Mouse (Mus musculus) embryonic fibroblast, embryonic 13.5 days (primary cell): Measurements from ENCODE around the gene Sugct. TPM values are rescaled to one million over a fixed set of nuclear protein-coding genes. Genes with fewer than 3 reads are reported as not detected.

ENCODE experiments used
- H3K27ac ChIP-seq: 2 replicates; pipeline ENCODE4 v1.5.1; 2012; ENCODE audit warnings: low read length, control low read depth, inconsistent platforms; ENCODE audit not compliant: insufficient read depth
- H3K4me1 ChIP-seq: 2 replicates; pipeline ENCODE4 v1.6.1; 2011; ENCODE audit warnings: low read length; ENCODE audit not compliant: control insufficient read depth, insufficient read depth
- H3K4me3 ChIP-seq: 2 replicates; pipeline ENCODE4 v1.5.1; 2011; ENCODE audit warnings: mild to moderate bottlenecking, control low read depth, low read length; ENCODE audit not compliant: insufficient read depth
- CTCF ChIP-seq: IDR thresholded peaks from 2 replicates; pipeline ENCODE4 v1.5.1; 2011; ENCODE audit warnings: mild to moderate bottlenecking, control low read depth, low read length, moderate library complexity, borderline replicate concordance; ENCODE audit not compliant: insufficient read depth
- POLR2A ChIP-seq: IDR thresholded peaks from 2 replicates; pipeline ENCODE4 v1.6.1; 2011; ENCODE audit warnings: low read depth, mild to moderate bottlenecking, control low read depth, low read length, moderate library complexity
- polyA plus RNA-seq: library from polyadenylated mRNA; stranded (reverse); fragments of >200 nt; gene quantifications from 2 replicates; pipeline ENCODE4 v1.2.4, GENCODE M21; 2011; ENCODE audit warnings: low read depth; ENCODE audit not compliant: missing spikeins, insufficient read length

The Sugct gene
- polyA plus RNA-seq, 1 experiment: 2.1 TPM

DNA sequence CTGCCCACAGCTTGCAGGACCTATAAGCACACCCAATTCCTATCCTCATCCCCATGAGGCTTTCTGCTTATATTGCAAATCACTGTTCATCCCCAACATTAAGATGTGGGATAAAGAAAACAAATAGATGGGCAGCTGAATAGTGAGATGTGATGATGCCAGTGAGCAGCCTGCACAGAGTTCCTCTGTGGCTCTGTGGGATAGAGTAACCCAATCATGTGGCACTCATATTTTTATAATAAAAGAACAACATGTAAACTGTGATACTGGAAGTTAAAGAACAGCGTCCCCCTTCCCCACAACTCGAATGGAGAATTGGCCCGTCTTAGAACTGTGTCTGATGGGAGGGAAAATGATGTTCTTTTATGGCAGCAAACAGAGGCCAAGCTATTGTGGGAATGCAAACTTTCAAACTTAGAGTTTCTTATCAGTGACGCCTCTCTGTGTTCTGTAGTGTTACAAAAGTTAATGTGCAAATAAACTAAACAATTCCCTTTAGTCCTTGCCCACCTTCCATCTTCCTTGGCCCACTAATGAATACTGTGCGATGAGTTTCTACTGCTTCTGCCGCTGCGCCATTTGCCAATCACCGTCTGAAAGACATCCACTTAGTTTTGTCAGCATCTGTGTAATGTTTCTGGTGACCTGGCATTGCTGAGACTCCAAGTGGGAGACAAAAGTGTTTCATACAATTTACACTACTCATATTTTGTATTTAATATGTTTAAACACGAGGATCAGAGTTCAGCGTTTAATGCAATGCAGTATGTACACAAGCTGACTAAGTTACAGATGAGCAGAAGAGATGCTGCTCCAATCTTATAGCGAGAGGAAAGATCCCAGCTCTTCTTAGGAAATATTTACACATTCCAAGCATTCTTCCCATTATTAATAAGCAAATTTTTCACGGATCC is 756.5 kb downstream of the Sugct start:
- no peak overlapping the region for H3K27ac ChIP-seq
- H3K4me1 ChIP-seq: no peaks in the 10 kb centered on the region
- H3K4me3 ChIP-seq: no peak overlapping the region
- TF ChIP-seq CTCF (no peak), POLR2A (no peak)

DNA sequence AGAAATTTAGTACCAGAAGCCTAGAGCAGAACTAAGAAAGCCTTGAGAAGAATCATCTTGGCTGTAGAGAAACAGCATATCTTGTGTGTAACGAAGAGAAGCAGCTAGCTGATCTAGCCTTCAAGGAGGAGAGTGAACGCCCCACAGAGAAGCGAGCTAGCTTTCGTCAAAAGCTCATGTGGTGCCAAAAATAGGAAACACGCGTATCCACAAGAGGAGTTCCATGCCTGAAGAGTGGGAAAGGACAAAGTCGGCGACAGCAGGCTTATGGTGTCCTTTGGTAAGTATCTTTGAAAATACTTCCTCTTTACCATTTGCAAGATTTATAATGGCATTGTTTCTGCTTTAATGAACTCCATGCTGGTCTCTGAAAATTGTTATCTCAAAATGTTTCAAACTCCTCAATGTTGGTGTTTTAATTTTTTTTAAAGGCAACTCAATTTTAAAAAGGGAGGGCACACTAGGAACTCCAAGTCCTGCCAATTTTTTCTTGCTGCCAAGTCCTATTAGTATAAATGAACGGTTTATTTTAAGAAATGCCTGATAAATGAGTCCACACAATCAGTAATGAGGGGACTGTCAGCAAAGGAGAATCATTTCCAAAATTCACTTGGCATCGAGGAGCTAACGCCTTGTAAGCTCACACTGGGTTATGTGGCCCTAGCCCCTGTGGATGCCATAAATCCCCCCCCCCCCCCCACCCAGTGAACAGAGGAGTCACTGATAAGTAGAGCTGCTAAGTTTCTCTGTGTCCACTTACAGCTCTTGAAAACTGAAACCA is 757.7 kb downstream of the Sugct start:
- Histone ChIP-seq H3K4me1 (no peaks in the 10 kb centered on the region), H3K27ac (no peak overlapping the region), H3K4me3 (no peak overlapping the region)
- TF ChIP-seq POLR2A: no peak
- no peak for TF ChIP-seq CTCF

DNA sequence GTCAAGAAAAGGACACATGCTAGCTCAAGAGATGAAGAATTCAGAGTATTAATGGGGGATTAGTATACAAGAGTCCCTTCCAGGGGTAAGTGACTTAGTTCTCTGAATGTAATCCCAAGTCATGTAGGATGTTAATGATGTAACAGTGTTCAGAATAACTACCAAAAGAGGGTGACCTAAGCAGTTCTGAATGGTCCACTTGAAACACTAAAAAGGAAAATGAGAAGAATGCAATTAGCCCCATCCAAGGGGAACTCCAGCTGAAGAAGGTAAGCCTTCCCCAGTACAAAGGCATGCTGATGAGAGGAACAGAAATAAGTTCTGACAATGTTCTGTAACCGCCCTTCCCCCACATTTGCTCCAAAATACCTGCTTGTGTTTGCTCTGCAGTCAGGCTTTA is 760.3 kb downstream of the Sugct start:
- no peaks in the 10 kb centered on the region for H3K4me1 ChIP-seq
- H3K4me3 ChIP-seq: no peak overlapping the region
- no peak overlapping the region for H3K27ac ChIP-seq
- TF ChIP-seq CTCF (no peak), POLR2A (no peak)

DNA sequence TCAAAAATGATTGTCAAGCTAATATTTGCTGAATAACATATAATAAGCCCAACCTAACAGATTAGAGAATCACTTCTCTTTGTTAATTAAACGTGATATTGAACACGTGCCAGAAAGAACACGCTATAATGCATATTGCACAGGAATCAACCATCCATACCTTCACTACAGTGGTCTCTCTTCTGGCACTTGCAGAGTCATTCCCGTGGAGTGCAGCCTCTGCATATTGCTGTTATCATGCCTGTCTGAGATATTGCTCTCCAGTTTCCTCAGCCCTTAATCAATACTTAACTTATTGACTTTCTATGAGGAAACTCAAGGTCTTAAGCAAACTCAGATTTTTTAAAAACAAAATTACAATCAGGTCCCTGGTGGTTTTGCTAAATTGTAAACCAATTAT is 761.8 kb downstream of the Sugct start:
- no peak overlapping the region for H3K27ac ChIP-seq
- no peak for TF ChIP-seq CTCF
- TF ChIP-seq POLR2A: no peak
- H3K4me1 ChIP-seq: no peaks in the 10 kb centered on the region
- no peak overlapping the region for H3K4me3 ChIP-seq

DNA sequence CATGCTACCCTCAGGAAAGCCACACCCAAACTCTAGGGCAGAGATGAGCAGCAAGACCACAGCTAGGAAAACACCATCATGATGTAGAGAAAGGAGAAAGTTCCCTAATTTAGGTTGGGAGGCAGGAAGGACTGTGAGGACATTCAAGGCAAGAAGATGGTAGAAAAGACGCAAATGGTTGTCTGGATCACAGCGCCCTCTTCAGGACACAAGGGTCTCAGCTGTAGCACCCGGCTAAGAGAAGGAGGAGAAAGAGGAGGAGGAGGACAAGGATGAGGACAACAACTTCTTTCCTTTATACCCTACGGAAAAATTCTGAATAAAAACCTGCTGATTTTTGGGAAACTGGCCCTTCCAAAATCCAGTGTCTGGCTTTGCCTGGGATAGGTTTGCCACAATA is 774.0 kb downstream of the Sugct start:
- H3K4me1 ChIP-seq: no peaks in the 10 kb centered on the region
- H3K4me3 ChIP-seq: no peak overlapping the region
- no peak overlapping the region for H3K27ac ChIP-seq
- TF ChIP-seq POLR2A: no peak
- TF ChIP-seq CTCF: no peak

DNA sequence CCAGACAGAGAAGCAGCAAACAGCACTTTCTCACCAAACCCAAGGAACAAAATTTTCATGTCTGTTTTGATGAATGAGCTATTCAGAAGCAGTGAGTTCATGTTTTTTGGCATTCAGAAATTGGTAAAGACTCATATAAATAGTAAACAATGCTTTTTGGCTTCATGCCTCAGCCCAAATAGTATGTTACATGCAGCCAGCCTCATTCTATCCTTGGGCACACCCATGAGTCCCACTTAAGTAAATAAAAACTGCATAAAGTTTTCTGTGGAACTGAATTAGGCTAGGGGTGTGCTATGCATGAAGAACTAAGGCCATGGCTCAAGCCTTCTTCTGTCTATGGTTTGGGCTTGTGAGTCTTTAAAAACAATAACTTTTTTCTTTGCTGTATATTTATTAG is 779.7 kb downstream of the Sugct start:
- Histone ChIP-seq H3K4me3 (no peak overlapping the region), H3K4me1 (no peaks in the 10 kb centered on the region), H3K27ac (no peak overlapping the region)
- no peak for TF ChIP-seq CTCF
- no peak for TF ChIP-seq POLR2A

DNA sequence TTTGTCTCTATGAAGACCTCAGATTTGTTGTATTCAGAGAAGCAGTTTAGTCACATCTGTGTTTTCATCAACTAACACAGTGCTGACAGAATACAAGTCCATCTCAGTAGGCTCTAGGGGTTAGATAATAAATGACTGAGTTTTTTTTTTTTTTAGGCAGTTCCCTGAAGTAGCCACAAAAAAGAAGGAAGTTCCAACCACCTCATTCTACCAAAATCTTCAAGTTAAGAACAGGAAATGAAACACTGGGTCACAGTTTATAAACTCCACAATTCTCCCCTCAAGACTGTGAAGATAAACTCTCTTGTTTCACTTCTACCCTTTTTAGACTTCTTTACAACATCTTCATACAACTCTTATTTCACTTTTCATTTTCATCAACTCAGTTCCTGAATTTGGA is 783.1 kb downstream of the Sugct start:
- TF ChIP-seq CTCF (no peak), POLR2A (no peak)
- no peaks in the 10 kb centered on the region for H3K4me1 ChIP-seq
- H3K4me3 ChIP-seq: no peak overlapping the region
- H3K27ac ChIP-seq: no peak overlapping the region

DNA sequence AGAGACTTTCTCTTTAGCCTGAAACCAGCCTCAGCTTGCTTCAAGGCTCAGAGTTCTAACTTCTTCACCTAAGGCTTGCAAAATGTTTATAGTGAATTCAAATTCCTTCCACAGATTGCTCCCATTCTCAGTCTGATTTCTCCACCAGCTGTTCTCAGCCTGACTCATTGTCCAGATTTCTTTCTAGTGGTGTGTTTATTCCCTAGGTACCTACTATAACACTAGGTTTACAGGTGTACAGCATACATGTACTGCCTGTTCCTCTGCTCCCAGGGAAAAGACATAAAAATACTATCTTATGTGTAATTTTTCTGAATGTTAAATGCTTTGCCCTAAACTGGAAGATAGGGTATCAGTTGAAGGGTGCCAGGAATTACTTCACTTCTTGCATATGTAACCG is 788.4 kb downstream of the Sugct start:
- Histone ChIP-seq H3K4me1 (no peaks in the 10 kb centered on the region), H3K27ac (no peak overlapping the region), H3K4me3 (no peak overlapping the region)
- TF ChIP-seq POLR2A (no peak), CTCF (no peak)

DNA sequence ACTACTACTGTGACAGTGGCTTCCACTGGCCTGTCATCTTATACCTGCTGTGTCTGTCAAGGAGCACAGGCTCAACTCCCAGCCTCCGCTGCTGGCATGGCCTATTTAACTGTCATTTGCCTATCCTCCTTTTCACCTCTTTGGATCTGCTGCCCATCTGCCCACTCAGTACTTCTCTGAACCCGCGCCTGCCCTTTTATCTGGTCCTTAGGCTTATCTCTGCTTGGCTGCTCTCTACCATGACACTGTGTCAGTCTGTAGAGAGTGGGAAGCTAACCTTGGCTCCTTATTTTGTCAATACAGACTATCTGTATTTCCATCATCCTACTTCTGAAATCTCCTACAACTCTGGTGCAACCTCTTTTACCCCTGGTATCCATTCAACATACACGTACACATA is 793.9 kb downstream of the Sugct start:
- Histone ChIP-seq H3K27ac (no peak overlapping the region), H3K4me3 (no peak overlapping the region), H3K4me1 (no peaks in the 10 kb centered on the region)
- TF ChIP-seq POLR2A: no peak
- no peak for TF ChIP-seq CTCF
